Mouse (Mus musculus) G1E (cell line): ENCODE data around the gene Mvd.

ENCODE experiments used
- CTCF ChIP-seq: IDR thresholded peaks from 2 replicates; pipeline ENCODE4 v1.5.1; 2012; ENCODE audit warnings: low read depth, low read length, inconsistent platforms, mixed read lengths
- GATA1 ChIP-seq: IDR thresholded peaks from 2 replicates; pipeline ENCODE4 v1.6.1; 2012; ENCODE audit warnings: borderline replicate concordance, low read length, inconsistent platforms, mixed read lengths
- GATA2 ChIP-seq: IDR thresholded peaks from 2 replicates; pipeline ENCODE4 v1.6.1; 2012; ENCODE audit warnings: low read depth, low read length, inconsistent platforms, borderline replicate concordance
- POLR2AphosphoS5 ChIP-seq: IDR thresholded peaks from 2 replicates; pipeline ENCODE4 v1.6.1; 2012; ENCODE audit warnings: low read depth, low read length, inconsistent platforms; ENCODE audit not compliant: insufficient replicate concordance
- TAL1 ChIP-seq: conservative IDR thresholded peaks from 2 replicates; pipeline ENCODE4 v1.6.1; 2012; ENCODE audit warnings: low read depth, low read length, inconsistent platforms, mixed read lengths

GRCm38 (mm10) chr8:122427607-122428006 lies 15.6 kb downstream of the Mvd start:
- no peak for TF ChIP-seq GATA1
- TF ChIP-seq POLR2AphosphoS5 = no peak
- no peak for TF ChIP-seq CTCF
- no peak for TF ChIP-seq TAL1
- TF ChIP-seq GATA2 = no peak
